Mouse (Mus musculus): ENCODE results near the gene Fbxw17.

- TF ChIP-seq FLI1 (IDR thresholded peaks at IDR 0.05; ENCODE audit: low read length) (no peak), GATA1 (IDR thresholded peaks at IDR 0.05; ENCODE audit: borderline replicate concordance, low read length) (no peak)
These were observed 35.8 kb downstream of the Fbxw17 start for GRCm38 (mm10) chr13:50453426-50453825.

Data from megakaryocyte, embryonic 14.5 days (primary cell).